Mouse (Mus musculus) kidney, adult 2 months (tissue): ENCODE results near the gene Naga.

ENCODE experiments used
- CTCF ChIP-seq: fragments of 200-500 bp; conservative IDR thresholded peaks from 2 replicates; pipeline ENCODE4 v1.5.1; 2011; ENCODE audit warnings: low read depth, mild to moderate bottlenecking, control low read depth, low read length, moderate library complexity, mixed read lengths; ENCODE audit not compliant: insufficient read depth, insufficient read length
- POLR2A ChIP-seq: fragments of 200-500 bp; IDR thresholded peaks from one replicate; pipeline ENCODE4 v1.6.1; 2011; ENCODE audit warnings: low read depth, low read length, control low read depth

- no peak for TF ChIP-seq POLR2A
- TF ChIP-seq CTCF: no peak
These were observed 9.1 kb upstream of the Naga start for GRCm38 (mm10) chr15:82347852-82348251.
